Mouse (Mus musculus): ENCODE data around the gene Terf2ip. TPM values are rescaled to one million over a fixed set of nuclear protein-coding genes. Genes with fewer than 3 reads are reported as not detected.

Terf2ip gene
- polyA plus RNA-seq, 1 experiment, result 5.8 TPM

GRCm38 (mm10) chr8:111964849-111965561 is 46.2 kb upstream of the Terf2ip start:
- Histone ChIP-seq H3K4me3 (ENCODE audit: insufficient read depth, poor library complexity, severe bottlenecking) (no peak overlapping the region), H3K79me2 (ENCODE audit: control insufficient read depth, insufficient read depth) (no peaks in the 10 kb centered on the region), H3K36me3 (ENCODE audit: control insufficient read depth, insufficient read depth) (peaks cover 6% of the 10 kb centered on the region), H3ac (ENCODE audit: control insufficient read depth, insufficient read length, low read depth) (no peak overlapping the region), H3K27me3 (ENCODE audit: control insufficient read depth, insufficient read depth, insufficient read length) (no peaks in the 10 kb centered on the region), H3K79me3 (ENCODE audit: low read depth) (no peaks in the 10 kb centered on the region)
- TF ChIP-seq MYOD1 (IDR thresholded peaks at IDR 0.05; ENCODE audit: control insufficient read depth, insufficient read length, low read depth) (no peak), MYOG (IDR thresholded peaks at IDR 0.05; ENCODE audit: control insufficient read depth, extremely low read depth, insufficient read length) (no peak), CTCF (IDR thresholded peaks at IDR 0.05; ENCODE audit: control insufficient read depth, insufficient read depth, insufficient read length) (no peak), MAX (IDR thresholded peaks at IDR 0.05) (no peak), CEBPB (IDR thresholded peaks at IDR 0.05; ENCODE audit: low read depth) (no peak), FOSL1 (IDR thresholded peaks at IDR 0.05; ENCODE audit: insufficient read depth, low read length, poor library complexity, severe bottlenecking) (no peak), USF1 (IDR thresholded peaks at IDR 0.05; ENCODE audit: low read depth) (no peak)

- Histone ChIP-seq H3K27me3 (ENCODE audit: control insufficient read depth, insufficient read depth, insufficient read length) (no peaks in the 10 kb centered on the region), H3K79me3 (ENCODE audit: low read depth) (no peaks in the 10 kb centered on the region), H3ac (ENCODE audit: control insufficient read depth, insufficient read length, low read depth) (no peak overlapping the region), H3K79me2 (ENCODE audit: control insufficient read depth, insufficient read depth) (no peaks in the 10 kb centered on the region), H3K4me3 (ENCODE audit: insufficient read depth, poor library complexity, severe bottlenecking) (no peak overlapping the region), H3K36me3 (ENCODE audit: control insufficient read depth, insufficient read depth) (peaks cover 6% of the 10 kb centered on the region)
- TF ChIP-seq MYOD1 (IDR thresholded peaks at IDR 0.05; ENCODE audit: control insufficient read depth, insufficient read length, low read depth), result no peak
- TF ChIP-seq FOSL1 (IDR thresholded peaks at IDR 0.05; ENCODE audit: insufficient read depth, low read length, poor library complexity, severe bottlenecking), result no peak
- TF ChIP-seq MAX (IDR thresholded peaks at IDR 0.05), result no peak
- TF ChIP-seq USF1 (IDR thresholded peaks at IDR 0.05; ENCODE audit: low read depth), result no peak
- no peak for TF ChIP-seq CEBPB (IDR thresholded peaks at IDR 0.05; ENCODE audit: low read depth)
- no peak for TF ChIP-seq MYOG (IDR thresholded peaks at IDR 0.05; ENCODE audit: control insufficient read depth, extremely low read depth, insufficient read length)
- TF ChIP-seq CTCF (IDR thresholded peaks at IDR 0.05; ENCODE audit: control insufficient read depth, insufficient read depth, insufficient read length), result no peak
Observed at GRCm38 (mm10) chr8:111967246-111967870, 43.8 kb upstream of the Terf2ip start.

- Histone ChIP-seq H3K79me3 (ENCODE audit: low read depth) (no peaks in the 10 kb centered on the region), H3K79me2 (ENCODE audit: control insufficient read depth, insufficient read depth) (no peaks in the 10 kb centered on the region), H3K36me3 (ENCODE audit: control insufficient read depth, insufficient read depth) (peaks cover 6% of the 10 kb centered on the region), H3K27me3 (ENCODE audit: control insufficient read depth, insufficient read depth, insufficient read length) (no peaks in the 10 kb centered on the region), H3ac (ENCODE audit: control insufficient read depth, insufficient read length, low read depth) (no peak overlapping the region), H3K4me3 (ENCODE audit: insufficient read depth, poor library complexity, severe bottlenecking) (no peak overlapping the region)
- TF ChIP-seq CTCF (IDR thresholded peaks at IDR 0.05; ENCODE audit: control insufficient read depth, insufficient read depth, insufficient read length) (no peak), MYOD1 (IDR thresholded peaks at IDR 0.05; ENCODE audit: control insufficient read depth, insufficient read length, low read depth) (no peak)
Observed at GRCm38 (mm10) chr8:111968541-111968940, 42.7 kb upstream of the Terf2ip start.

- H3K79me2 ChIP-seq (ENCODE audit: control insufficient read depth, insufficient read depth), result no peaks in the 10 kb centered on the region
- peaks cover 6% of the 10 kb centered on the region for H3K36me3 ChIP-seq (ENCODE audit: control insufficient read depth, insufficient read depth)
- H3ac ChIP-seq (ENCODE audit: control insufficient read depth, insufficient read length, low read depth), result no peak overlapping the region
- no peaks in the 10 kb centered on the region for H3K79me3 ChIP-seq (ENCODE audit: low read depth)
- H3K27me3 ChIP-seq (ENCODE audit: control insufficient read depth, insufficient read depth, insufficient read length), result no peaks in the 10 kb centered on the region
- no peak for TF ChIP-seq USF1 (IDR thresholded peaks at IDR 0.05; ENCODE audit: low read depth)
- TF ChIP-seq CEBPB (IDR thresholded peaks at IDR 0.05; ENCODE audit: low read depth), result no peak
- no peak for TF ChIP-seq MYOG (IDR thresholded peaks at IDR 0.05; ENCODE audit: control insufficient read depth, extremely low read depth, insufficient read length)
- no peak for TF ChIP-seq MYOD1 (IDR thresholded peaks at IDR 0.05; ENCODE audit: control insufficient read depth, insufficient read length, low read depth)
- TF ChIP-seq FOSL1 (IDR thresholded peaks at IDR 0.05; ENCODE audit: insufficient read depth, low read length, poor library complexity, severe bottlenecking), result no peak
- TF ChIP-seq CTCF (IDR thresholded peaks at IDR 0.05; ENCODE audit: control insufficient read depth, insufficient read depth, insufficient read length), result no peak
- TF ChIP-seq MAX (IDR thresholded peaks at IDR 0.05), result no peak
- H3K4me3 ChIP-seq (ENCODE audit: insufficient read depth, poor library complexity, severe bottlenecking), result no peak overlapping the region
Observed at GRCm38 (mm10) chr8:111968991-111969390, 42.2 kb upstream of the Terf2ip start.

- TF ChIP-seq MYOD1 (IDR thresholded peaks at IDR 0.05; ENCODE audit: control insufficient read depth, insufficient read length, low read depth), result no peak
- TF ChIP-seq CTCF (IDR thresholded peaks at IDR 0.05; ENCODE audit: control insufficient read depth, insufficient read depth, insufficient read length), result no peak
- no peak for TF ChIP-seq FOSL1 (IDR thresholded peaks at IDR 0.05; ENCODE audit: insufficient read depth, low read length, poor library complexity, severe bottlenecking)
- no peak for TF ChIP-seq MAX (IDR thresholded peaks at IDR 0.05)
- TF ChIP-seq USF1 (IDR thresholded peaks at IDR 0.05; ENCODE audit: low read depth), result no peak
- no peak for TF ChIP-seq MYOG (IDR thresholded peaks at IDR 0.05; ENCODE audit: control insufficient read depth, extremely low read depth, insufficient read length)
- TF ChIP-seq CEBPB (IDR thresholded peaks at IDR 0.05; ENCODE audit: low read depth), result no peak
- Histone ChIP-seq H3K36me3 (ENCODE audit: control insufficient read depth, insufficient read depth) (peaks cover 19% of the 10 kb centered on the region), H3ac (ENCODE audit: control insufficient read depth, insufficient read length, low read depth) (no peak overlapping the region)
Observed at GRCm38 (mm10) chr8:111974138-111974537, 37.1 kb upstream of the Terf2ip start.

More at GRCm38 (mm10) chr8:111974138-111974537, 37.1 kb upstream of the Terf2ip start:
- Histone ChIP-seq H3K27me3 (ENCODE audit: control insufficient read depth, insufficient read depth, insufficient read length) (no peaks in the 10 kb centered on the region), H3K79me3 (ENCODE audit: low read depth) (no peaks in the 10 kb centered on the region), H3K79me2 (ENCODE audit: control insufficient read depth, insufficient read depth) (no peaks in the 10 kb centered on the region), H3K4me3 (ENCODE audit: insufficient read depth, poor library complexity, severe bottlenecking) (no peak overlapping the region)

All from C2C12 (cell line).